Mouse (Mus musculus): ENCODE data around the gene Cdh13. TPM values are rescaled to one million over a fixed set of nuclear protein-coding genes. Genes with fewer than 3 reads are reported as not detected.

Gene Cdh13
- polyA plus RNA-seq, 1 experiment = 30.7 TPM

- Histone ChIP-seq H3K27ac (replicated peaks; ENCODE audit: low read depth, low read length) (no peak overlapping the region), H3K4me3 (ENCODE audit: insufficient read depth, low read depth, low read length) (no peak overlapping the region)
These were observed 285.8 kb downstream of the Cdh13 start for GRCm38 (mm10) chr8:118569366-118569765.

GRCm38 (mm10) chr8:118581256-118581655 is 297.7 kb downstream of the Cdh13 start:
- H3K27ac ChIP-seq (replicated peaks; ENCODE audit: low read depth, low read length) = no peak overlapping the region
- H3K4me3 ChIP-seq (ENCODE audit: insufficient read depth, low read depth, low read length) = no peak overlapping the region
- 0 out of 2 replicates have a peak, but pooled peaks cover 2% of the 10 kb centered on the region for H3K4me1 ChIP-seq (ENCODE audit: control insufficient read depth, insufficient read depth, insufficient read length, low read length)

More at GRCm38 (mm10) chr8:118569366-118569765, 285.8 kb downstream of the Cdh13 start:
- H3K4me1 ChIP-seq (ENCODE audit: control insufficient read depth, insufficient read depth, insufficient read length, low read length) = peaks cover 3% of the 10 kb centered on the region; the same call in 1 of the 2 replicates

DNA sequence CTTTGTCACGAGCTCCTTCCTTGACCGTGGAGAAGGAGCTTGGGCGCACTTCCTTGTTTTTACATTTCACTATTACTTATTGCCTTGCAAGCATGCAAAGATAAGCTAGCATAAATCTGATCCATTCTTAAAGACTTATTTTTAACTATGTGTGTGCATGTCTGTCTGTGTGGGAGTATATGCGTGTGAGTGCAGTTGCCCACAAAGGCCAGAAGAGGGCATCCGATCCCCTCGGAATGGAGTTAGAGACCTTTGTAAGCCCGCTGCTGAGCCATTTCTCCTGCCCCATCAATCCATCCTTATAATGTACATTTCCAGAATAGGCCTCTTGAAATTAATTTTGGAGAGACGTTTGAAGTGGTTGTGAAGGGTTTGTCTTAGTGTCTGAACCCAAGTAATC is 298.7 kb downstream of the Cdh13 start:
- no peak overlapping the region for H3K4me3 ChIP-seq (ENCODE audit: insufficient read depth, low read depth, low read length)
- no peak overlapping the region for H3K27ac ChIP-seq (replicated peaks; ENCODE audit: low read depth, low read length)
- 0 out of 2 replicates have a peak, but pooled peaks cover 2% of the 10 kb centered on the region for H3K4me1 ChIP-seq (ENCODE audit: control insufficient read depth, insufficient read depth, insufficient read length, low read length)

GRCm38 (mm10) chr8:118587981-118588380 is 304.4 kb downstream of the Cdh13 start:
- Histone ChIP-seq H3K4me1 (ENCODE audit: control insufficient read depth, insufficient read depth, insufficient read length, low read length) (0 out of 2 replicates have a peak, but pooled peaks cover 2% of the 10 kb centered on the region), H3K27ac (replicated peaks; ENCODE audit: low read depth, low read length) (no peak overlapping the region)

GRCm38 (mm10) chr8:118596816-118597215 is 313.3 kb downstream of the Cdh13 start:
- H3K4me3 ChIP-seq (ENCODE audit: insufficient read depth, low read depth, low read length) = no peak overlapping the region
- H3K27ac ChIP-seq (replicated peaks; ENCODE audit: low read depth, low read length) = no peak overlapping the region
- H3K4me1 ChIP-seq (ENCODE audit: control insufficient read depth, insufficient read depth, insufficient read length, low read length) = no peaks in the 10 kb centered on the region

More at GRCm38 (mm10) chr8:118587981-118588380, 304.4 kb downstream of the Cdh13 start:
- H3K4me3 ChIP-seq (ENCODE audit: insufficient read depth, low read depth, low read length) = no peak overlapping the region

- Histone ChIP-seq H3K4me1 (ENCODE audit: control insufficient read depth, insufficient read depth, insufficient read length, low read length) (no peaks in the 10 kb centered on the region), H3K27ac (replicated peaks; ENCODE audit: low read depth, low read length) (no peak overlapping the region)
These were observed 317.8 kb downstream of the Cdh13 start for GRCm38 (mm10) chr8:118601376-118601775.

GRCm38 (mm10) chr8:118602074-118602473 is 318.5 kb downstream of the Cdh13 start:
- no peak overlapping the region for H3K27ac ChIP-seq (replicated peaks; ENCODE audit: low read depth, low read length)
- H3K4me1 ChIP-seq (ENCODE audit: control insufficient read depth, insufficient read depth, insufficient read length, low read length) = no peaks in the 10 kb centered on the region
- no peak overlapping the region for H3K4me3 ChIP-seq (ENCODE audit: insufficient read depth, low read depth, low read length)

More at GRCm38 (mm10) chr8:118601376-118601775, 317.8 kb downstream of the Cdh13 start:
- H3K4me3 ChIP-seq (ENCODE audit: insufficient read depth, low read depth, low read length) = no peak overlapping the region

DNA sequence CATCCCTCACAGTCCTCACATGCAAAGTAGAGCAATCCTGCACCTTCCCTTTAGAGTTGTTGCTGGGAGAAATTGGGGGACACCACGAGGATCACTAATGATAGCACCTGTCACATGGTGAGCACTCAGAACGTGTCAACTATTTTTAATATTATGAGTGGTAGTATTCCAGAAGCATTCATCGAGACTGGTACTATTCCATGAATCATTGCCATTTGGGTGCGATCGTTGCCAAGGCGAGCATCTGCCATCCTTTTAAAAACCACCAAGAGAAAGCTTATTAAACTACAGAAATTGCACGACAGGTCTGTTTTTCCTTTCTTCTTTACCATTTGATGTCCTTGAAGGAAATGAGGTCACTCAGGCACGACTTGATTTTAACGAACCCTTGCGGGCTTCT is 328.0 kb downstream of the Cdh13 start:
- Histone ChIP-seq H3K27ac (replicated peaks; ENCODE audit: low read depth, low read length) (no peak overlapping the region), H3K4me1 (ENCODE audit: control insufficient read depth, insufficient read depth, insufficient read length, low read length) (no peaks in the 10 kb centered on the region), H3K4me3 (ENCODE audit: insufficient read depth, low read depth, low read length) (no peak overlapping the region)

DNA sequence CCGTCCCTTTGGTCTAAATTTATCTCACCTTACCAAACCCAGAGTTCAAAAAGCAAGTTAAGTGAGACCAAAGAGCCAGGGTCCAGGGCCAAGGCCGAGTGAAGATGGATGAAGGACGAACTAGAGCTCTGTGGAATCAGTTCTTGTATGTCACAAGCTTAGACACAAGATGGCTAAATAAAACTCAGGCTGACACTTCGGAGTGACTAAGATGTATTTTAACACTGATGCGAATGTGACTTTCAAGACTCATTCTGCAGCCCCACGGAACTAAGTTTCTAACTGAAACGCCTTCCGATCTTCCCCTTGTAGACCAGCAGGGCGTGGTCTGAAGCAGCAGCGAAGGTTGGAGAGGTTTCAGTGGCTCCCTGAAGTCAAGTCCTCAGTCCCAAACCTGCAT is 334.7 kb downstream of the Cdh13 start:
- no peaks in the 10 kb centered on the region for H3K4me1 ChIP-seq (ENCODE audit: control insufficient read depth, insufficient read depth, insufficient read length, low read length)
- H3K4me3 ChIP-seq (ENCODE audit: insufficient read depth, low read depth, low read length) = no peak overlapping the region
- H3K27ac ChIP-seq (replicated peaks; ENCODE audit: low read depth, low read length) = no peak overlapping the region

DNA sequence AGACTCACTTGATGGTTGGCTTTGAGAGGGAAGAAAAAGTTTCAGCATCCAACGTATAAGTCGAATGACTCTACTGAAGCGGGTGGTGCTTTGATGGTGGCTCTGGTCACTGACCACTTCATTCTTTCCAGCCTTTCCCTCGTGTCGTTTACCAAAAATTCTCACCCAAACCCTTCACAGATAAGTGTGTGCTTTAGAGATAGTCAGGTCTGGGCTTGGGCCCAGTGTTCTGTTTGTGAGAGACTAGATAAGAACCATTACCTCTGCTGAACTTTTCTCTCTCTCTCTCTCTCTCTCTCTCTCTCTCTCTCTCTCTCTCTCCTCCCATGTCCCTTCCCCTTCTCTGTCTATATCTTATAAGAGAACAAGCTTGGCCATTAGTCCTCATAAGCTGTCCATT is 342.9 kb downstream of the Cdh13 start:
- peaks cover 15% of the 10 kb centered on the region for H3K4me1 ChIP-seq (ENCODE audit: control insufficient read depth, insufficient read depth, insufficient read length, low read length)
- H3K27ac ChIP-seq (replicated peaks; ENCODE audit: low read depth, low read length) = no peak overlapping the region
- no peak overlapping the region for H3K4me3 ChIP-seq (ENCODE audit: insufficient read depth, low read depth, low read length)

- Histone ChIP-seq H3K4me3 (ENCODE audit: insufficient read depth, low read depth, low read length) (no peak overlapping the region), H3K27ac (replicated peaks; ENCODE audit: low read depth, low read length) (peak overlapping the region; percentile 24; the same call in 1 of the 2 replicates), H3K4me1 (ENCODE audit: control insufficient read depth, insufficient read depth, insufficient read length, low read length) (peaks cover 15% of the 10 kb centered on the region)
These were observed 344.2 kb downstream of the Cdh13 start for GRCm38 (mm10) chr8:118627737-118628136.

- Histone ChIP-seq H3K4me1 (ENCODE audit: control insufficient read depth, insufficient read depth, insufficient read length, low read length) (peaks cover 15% of the 10 kb centered on the region), H3K27ac (replicated peaks; ENCODE audit: low read depth, low read length) (no peak overlapping the region), H3K4me3 (ENCODE audit: insufficient read depth, low read depth, low read length) (no peak overlapping the region)
These were observed 345.2 kb downstream of the Cdh13 start for GRCm38 (mm10) chr8:118628702-118629101.

- Histone ChIP-seq H3K4me1 (ENCODE audit: control insufficient read depth, insufficient read depth, insufficient read length, low read length) (no peaks in the 10 kb centered on the region), H3K27ac (replicated peaks; ENCODE audit: low read depth, low read length) (no peak overlapping the region), H3K4me3 (ENCODE audit: insufficient read depth, low read depth, low read length) (no peak overlapping the region)
These were observed 351.9 kb downstream of the Cdh13 start for GRCm38 (mm10) chr8:118635296-118636060.

DNA sequence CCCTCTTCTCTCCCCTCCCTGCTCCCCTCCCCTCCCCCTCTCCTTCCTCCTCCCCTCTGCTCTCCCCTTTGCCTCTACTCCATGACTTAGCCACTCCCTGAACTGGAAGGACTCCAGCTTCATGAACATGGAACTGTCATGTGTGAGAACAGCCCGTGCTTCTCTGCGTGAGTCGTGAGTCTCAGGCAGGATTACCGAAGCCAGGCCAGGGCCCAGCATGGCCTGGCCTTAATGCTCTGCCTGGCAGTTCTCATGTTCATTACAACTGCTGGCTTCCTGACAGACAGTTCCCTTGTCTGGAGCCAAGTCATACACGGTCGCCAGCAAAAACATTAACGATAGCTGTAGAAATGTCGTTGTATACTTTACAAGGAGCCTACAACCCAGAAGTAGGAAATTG is 356.1 kb downstream of the Cdh13 start:
- Histone ChIP-seq H3K27ac (replicated peaks; ENCODE audit: low read depth, low read length) (no peak overlapping the region), H3K4me1 (ENCODE audit: control insufficient read depth, insufficient read depth, insufficient read length, low read length) (no peaks in the 10 kb centered on the region), H3K4me3 (ENCODE audit: insufficient read depth, low read depth, low read length) (no peak overlapping the region)

GRCm38 (mm10) chr8:118641799-118642198 is 358.3 kb downstream of the Cdh13 start:
- Histone ChIP-seq H3K4me1 (ENCODE audit: control insufficient read depth, insufficient read depth, insufficient read length, low read length) (no peaks in the 10 kb centered on the region), H3K27ac (replicated peaks; ENCODE audit: low read depth, low read length) (no peak overlapping the region; the same call in 1 of the 2 replicates), H3K4me3 (ENCODE audit: insufficient read depth, low read depth, low read length) (no peak overlapping the region)
